Mouse (Mus musculus) adipocyte (in vitro differentiated cells): ENCODE data around the gene Tmem132b.

ENCODE experiments used
- DNase-seq: peaks from one replicate; pipeline ENCODE4 v3.0.0-alpha.2; 2016; ENCODE audit warnings: low spot score

The Tmem132b gene

GRCm38 (mm10) chr5:125780332-125780731 is 248.8 kb downstream of the Tmem132b start:
- no peak for DNase-seq

DNA sequence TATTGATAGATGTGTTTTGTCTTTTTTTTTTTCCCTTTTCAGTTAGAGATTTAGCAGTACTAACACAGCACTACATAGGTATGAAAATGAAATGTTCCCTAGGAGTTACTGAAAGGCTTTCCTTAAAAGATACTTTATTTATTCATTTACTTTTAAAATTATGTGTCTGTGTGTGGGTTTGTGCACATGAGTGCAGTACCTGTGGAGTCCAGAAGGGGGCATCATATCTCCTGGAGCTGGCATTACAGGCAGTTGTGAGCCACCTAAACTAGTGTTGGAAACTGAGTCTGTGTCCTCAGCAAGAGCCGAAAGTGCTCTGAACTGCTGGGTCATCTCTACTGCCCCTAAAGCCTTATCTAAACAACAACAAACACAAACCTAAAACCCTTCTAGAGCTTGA is 261.1 kb downstream of the Tmem132b start:
- DNase-seq: no peak

- no peak for DNase-seq
Measured at GRCm38 (mm10) chr5:125794318-125794717, 262.7 kb downstream of the Tmem132b start.

DNA sequence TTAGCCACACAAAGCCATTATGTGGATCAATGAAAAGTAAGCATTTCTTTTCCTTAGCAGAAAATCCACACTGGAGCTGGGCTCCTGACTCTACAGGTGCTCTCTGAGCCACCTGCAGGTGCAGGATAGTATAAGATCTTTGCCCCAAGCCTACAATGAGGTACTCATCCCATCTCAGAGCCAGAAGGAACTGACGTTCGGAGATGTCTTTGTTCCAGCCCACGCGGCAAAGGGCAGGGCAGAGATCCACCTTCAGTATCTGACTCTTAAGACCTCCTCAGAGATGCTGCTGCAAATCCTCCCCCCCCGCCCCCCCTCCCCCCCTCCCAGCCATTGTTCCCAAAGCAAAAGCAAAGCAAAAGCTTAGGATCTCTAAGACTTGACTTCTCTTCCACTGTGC is 268.0 kb downstream of the Tmem132b start:
- no peak for DNase-seq

GRCm38 (mm10) chr5:125800025-125800424 is 268.5 kb downstream of the Tmem132b start:
- no peak for DNase-seq

DNA sequence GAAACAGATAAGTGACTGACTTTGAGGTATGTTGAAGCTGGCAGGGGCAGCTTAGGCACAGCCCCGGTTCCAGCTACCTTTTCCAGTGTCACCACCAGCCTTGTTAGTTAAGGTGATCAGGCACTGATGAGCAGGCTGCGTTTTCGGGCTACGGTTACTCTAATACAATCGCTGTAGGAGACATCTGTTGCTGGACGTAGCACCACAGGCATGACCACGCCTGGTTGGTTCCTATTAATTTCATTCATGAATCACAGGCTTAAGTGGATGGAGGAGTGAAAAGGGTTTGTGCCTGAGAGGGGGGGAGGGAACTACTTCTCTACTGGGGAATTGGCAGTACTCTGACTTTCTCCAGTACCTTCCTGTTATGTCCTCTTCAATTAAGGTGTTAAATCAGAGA is 271.2 kb downstream of the Tmem132b start:
- no peak for DNase-seq

GRCm38 (mm10) chr5:125805327-125805726 is 273.8 kb downstream of the Tmem132b start:
- DNase-seq: no peak

DNA sequence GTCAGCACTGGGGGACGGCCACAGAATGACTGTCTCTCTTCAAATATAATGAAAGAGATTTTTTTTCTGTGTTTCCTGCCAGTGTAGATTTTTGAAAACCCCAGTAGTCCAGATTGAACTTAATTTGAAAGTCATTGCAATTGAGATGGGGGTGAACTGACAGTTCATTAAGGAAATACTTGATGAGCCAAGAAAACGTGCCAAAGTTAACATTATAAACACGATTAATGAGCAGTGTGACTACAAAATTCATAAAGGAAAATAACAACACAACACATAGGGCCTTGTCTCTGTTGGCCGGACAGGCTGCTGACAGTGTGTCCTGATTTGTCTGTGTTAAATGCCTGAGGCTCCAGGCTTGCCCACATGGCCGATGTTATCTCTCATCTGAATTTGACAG is 276.3 kb downstream of the Tmem132b start:
- no peak for DNase-seq

- DNase-seq: no peak
Measured at GRCm38 (mm10) chr5:125829342-125829741, 297.8 kb downstream of the Tmem132b start.

GRCm38 (mm10) chr5:125835890-125836289 is 304.3 kb downstream of the Tmem132b start:
- DNase-seq: no peak

DNA sequence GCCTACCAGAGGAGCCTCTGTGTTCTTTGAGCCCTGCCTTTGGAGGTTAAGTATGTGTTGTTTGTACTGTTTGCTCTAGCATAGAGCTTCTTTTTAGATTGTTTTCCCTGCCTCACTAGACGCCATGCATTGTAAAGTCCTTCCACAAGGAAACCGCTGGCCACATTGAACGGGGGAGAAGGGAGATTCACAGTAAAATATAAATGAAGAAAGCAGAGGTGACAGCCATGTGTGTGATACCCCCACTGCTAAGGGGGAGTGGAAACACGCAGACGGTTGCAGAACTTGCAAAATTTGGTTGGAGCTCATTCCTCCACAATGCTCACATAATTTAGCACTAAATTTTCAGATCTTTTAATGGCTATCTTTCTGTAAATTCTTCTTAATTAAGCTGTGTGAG is 305.2 kb downstream of the Tmem132b start:
- DNase-seq: no peak
